Mouse (Mus musculus) kidney, postnatal 36 days (tissue): ENCODE measurements at regions not wholly inside any gene's neighbourhood (a gene's known extent, or its start where the extent isn't known, plus 50 kb on each side); places are given as distances from the start of the nearest gene placed in this dataset.

Experiments used
- DNase-seq, 2 experiments: peaks; one replicate each; pipeline ENCODE4 v3.0.0; 2021 to 2022; ENCODE audit warnings: mixed read lengths in 2 of 2

GRCm38 (mm10) chrX:167152611-167153010 is 56.5 kb downstream of the Tmsb4x start:
- DNase-seq, result peak; percentile 40 to 67

- DNase-seq, result no peak
These were observed 57.8 kb downstream of the Tmsb4x start for GRCm38 (mm10) chrX:167151341-167151740.

GRCm38 (mm10) chrX:167149400-167149799 is 59.7 kb downstream of the Tmsb4x start:
- no peak for DNase-seq

DNA sequence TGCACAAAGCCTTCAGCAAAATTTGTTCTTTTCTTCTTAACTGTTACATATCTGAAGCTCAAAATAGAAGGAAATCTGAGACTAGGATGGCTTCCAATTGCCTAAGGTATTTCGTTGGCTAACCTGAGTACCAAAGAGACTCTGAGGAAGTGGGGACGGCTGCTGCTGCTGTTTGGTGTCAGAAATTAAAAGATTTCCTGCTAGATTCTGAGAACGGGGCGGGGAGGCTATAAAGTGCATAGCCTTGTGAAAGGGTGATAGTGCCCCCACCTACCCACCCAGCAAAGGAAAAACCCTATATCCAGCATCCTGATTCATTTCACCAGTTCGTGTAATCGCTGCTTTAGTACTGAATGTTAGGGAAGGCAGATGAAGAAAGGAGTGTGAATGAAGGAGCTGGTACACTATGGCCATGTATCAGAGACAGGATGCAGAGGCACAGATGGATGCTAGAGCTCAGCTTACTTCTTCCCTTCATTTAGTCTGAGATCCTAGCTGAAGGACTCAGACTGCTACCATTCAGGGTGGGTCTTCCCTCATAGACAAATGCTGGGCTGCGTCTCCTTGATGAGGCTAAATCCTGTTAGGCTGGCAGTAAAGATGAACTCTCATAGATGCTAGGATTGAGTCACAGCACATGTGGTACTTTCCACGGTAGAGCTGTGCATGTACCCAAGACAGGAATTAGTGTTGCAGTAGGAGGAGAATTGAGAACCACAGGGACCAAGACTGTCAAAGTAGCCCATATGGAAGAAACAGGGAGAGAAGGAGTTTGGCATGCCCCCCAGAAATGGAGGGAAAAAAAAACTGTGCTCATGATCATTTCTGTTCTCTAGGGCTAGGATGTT is 62.4 kb downstream of the Tmsb4x start:
- DNase-seq, result no peak

- DNase-seq, result no peak
These were observed 63.5 kb downstream of the Tmsb4x start for GRCm38 (mm10) chrX:167145508-167146182.

DNA sequence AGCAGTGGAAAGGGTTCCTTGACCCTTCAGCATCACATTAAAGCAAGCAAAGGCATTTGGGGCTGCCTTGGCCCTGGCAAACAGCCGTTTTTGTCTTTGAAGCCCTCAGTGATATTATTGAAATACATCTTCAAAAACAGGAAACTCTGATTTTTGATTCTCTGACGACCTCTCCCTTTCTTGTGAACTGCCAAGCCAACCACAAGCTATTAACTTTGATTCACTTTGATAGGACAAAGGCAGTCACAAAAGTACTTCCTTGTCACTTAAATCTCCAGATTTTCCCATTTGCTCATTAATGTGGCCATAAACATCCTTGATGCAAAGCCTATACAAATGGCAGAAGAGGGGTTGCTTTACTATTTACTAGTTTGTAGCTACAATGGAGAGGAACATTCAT is 70.0 kb downstream of the Tmsb4x start:
- no peak for DNase-seq

DNA sequence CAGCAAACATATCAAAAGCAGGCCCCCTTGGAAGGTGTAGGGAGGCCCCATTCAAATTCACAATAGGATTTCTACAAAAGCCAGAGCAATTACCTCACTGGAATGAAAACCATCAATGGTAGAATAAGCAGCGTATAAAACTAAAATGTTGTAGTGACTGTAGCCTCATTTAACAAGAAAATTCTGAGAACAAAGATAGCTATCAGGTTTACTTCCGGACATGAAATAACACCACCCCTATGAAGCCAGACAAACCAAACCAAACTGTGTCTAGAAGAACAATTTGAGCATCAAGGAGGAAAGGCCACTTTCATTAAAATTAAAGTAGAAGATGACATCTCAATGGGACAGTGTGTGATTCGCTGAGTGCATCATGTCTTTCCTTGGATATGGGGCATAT is 74.9 kb downstream of the Tmsb4x start:
- no peak for DNase-seq

DNA sequence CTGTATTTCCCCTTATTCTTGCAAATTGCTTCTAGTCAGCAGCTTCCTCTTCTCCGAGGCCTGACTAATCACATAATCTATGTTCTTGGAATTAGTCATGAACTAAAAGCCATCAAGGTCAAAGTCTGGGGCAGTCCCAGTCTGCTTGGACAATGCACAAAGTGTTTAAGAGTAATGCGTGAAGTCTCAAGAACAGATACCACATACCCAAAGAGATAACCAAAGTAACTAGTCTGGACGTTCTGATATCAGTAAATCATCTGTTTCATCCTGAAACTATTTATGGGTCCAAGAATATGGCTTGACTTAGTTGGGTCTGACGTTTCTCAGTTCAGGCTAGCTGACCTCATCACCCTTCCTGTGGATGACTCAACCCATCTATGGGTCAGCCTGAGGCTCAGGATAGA is 76.1 kb downstream of the Tmsb4x start:
- DNase-seq, result no peak

DNA sequence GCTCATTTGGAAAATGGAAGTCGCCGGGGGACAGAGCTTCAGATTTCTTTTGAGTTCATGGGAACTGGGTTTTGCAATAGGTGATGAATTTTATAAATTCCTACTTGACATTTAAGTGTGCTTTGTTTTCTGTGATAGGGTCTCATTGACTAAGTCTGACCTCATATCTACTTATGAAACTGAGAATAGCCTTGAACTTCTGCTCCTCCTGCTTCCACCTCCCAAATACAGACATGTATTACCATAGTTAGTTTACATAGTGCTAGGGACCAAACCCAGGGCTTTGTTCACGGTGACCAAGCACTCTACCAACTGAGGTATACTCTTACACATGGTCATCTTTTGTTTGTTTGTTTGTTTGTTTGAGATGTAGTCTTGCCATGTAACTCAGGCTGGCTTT is 77.8 kb downstream of the Tmsb4x start:
- no peak for DNase-seq

DNA sequence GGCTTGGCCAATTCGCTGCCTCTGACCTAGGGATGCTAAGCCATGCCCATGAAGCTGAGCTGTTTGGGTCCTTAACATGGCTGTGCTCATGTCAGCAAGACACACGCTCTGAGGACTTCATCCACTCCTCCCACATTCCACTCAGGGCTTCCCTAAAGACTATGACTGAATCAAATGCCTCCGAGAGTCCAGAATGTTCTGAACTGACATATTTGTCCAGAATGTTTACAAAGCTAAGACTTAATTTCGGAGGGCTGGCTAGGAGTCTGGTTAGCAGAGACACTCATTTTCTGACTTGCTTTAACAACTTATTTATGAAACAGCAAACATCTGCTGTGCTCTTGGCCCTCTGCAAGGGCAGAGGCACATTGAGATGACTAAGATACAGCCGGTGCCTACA is 78.5 kb downstream of the Tmsb4x start:
- DNase-seq, result peak in 1 of 2 experiments; percentile 27

- DNase-seq, result no peak
These were observed 89.8 kb downstream of the Tmsb4x start for GRCm38 (mm10) chrX:167119288-167119687.

GRCm38 (mm10) chrX:167115096-167115495 is 94.0 kb downstream of the Tmsb4x start:
- no peak for DNase-seq

- no peak for DNase-seq
These were observed 97.8 kb downstream of the Tmsb4x start for GRCm38 (mm10) chrX:167111059-167111871.

DNA sequence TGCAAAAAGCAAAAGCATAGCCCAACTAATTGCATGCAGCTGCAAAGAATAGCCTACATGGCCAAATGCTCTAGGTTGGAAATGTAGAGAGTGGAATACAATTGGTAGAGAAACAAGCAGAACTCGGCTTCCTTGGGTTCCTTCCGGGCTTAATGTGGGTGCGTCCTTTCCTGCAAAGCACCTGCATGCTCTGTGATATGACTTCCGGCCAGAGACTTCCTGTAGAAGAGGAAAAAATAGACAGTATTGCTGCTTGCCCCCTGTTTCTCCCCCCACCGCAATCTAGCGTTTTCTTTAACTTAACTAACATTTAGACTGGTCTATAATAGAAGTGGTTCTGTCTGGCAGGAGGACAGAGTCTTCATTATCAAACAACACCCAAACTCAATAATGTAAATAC is 100.8 kb downstream of the Tmsb4x start:
- no peak for DNase-seq

- DNase-seq, result no peak
These were observed 101.6 kb downstream of the Tmsb4x start for GRCm38 (mm10) chrX:167107469-167107868.

DNA sequence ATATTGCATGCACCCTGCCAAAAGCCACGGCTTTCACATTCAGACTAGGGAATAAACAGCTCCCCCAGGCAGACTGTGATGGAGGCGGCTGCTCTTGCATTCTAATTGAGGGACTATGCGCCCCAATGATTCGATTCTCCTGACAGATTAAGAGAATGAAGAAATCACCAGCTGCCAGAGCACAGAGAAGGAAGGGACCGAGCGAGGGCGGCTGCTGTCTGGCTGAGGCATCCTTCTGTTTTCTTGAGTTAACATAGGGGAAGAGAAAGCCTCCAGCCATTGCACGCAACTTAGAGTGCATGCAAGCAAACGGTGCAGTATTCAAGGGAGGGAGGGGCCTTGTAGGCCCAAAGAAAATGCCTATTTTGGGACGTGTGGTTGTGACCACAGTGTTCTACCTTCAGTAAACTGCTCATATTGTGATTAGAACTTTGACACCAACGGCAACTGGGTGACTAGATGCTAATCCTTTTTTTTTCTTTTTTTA is 103.1 kb downstream of the Tmsb4x start:
- peak in 1 of 2 experiments; percentile 5 for DNase-seq

- DNase-seq, result no peak
These were observed 103.8 kb downstream of the Tmsb4x start for GRCm38 (mm10) chrX:167105354-167105753.

DNA sequence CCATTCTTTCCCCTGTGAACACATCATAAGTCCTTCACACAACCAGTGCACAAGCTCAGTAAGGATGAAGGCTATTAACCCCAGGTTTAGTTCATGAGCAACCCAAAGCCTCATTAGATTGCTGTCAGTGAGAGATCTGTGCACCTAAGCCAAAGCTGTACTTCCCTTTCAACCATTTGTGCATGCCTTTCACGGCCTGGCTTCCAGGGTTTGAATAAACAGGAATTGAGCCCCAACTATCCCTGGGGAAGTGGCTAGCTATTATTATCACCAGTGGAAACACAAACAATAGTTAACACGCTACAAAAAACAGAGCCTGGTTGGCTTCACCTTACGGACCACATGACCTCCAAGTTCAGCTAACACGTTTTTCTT is 104.9 kb downstream of the Tmsb4x start:
- DNase-seq, result no peak

DNA sequence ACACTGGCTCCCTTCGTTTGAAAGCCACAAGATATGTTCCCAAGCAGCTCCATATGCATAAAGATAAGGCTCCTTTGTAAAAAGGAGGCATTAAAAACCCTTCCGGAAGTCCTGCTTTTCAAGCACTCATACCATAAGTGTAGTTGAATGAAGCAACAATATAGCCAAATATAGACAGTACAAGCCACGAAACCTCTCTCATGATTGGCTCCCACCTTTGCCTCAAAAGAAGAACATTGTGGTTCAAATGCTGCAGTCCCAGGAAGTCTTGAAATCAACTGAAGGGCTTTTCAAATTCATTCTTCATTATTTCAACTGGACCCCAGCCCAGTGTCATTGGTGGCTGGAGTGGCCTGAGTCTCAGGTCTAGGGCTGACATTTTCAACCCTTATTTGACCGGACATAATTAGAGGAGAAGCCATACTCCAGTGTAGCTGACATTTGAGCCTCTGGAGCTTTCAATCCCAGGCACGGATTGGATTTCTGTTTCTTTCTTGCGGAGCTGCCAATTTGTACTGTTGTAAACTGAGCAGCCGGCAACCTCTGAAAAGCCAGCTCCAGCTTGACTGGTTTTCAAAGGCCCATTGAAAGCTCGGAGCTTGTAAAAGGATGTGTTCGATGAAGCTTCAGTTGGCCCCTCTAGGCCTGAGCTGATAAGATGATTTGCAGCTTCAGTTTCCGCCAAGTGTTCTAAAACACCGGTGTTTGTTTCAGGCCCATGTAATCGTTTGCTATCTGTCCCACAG is 105.4 kb downstream of the Tmsb4x start:
- peak in 1 of 2 experiments; percentile 2 for DNase-seq

DNA sequence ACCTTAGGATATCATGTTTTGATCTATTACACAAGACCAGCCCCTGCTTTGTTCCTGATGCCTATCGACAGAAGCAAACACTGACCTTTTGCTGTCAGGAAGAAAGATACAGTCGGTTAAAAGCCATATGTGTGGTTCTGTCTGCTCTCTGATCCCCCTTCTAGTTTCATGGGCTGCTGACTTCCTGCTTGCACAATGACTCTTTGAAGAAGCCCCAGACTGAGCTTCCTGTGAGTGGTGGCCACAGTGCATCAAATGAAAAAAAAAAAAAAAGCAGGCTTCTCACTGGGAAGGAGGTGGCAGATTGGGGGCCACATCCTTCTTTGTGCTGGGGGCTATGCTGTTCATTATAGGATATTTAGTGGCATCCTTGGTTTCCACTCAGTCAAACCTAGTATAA is 107.2 kb downstream of the Tmsb4x start:
- DNase-seq, result no peak

GRCm38 (mm10) chrX:167099411-167099810 is 109.7 kb downstream of the Tmsb4x start:
- no peak for DNase-seq

DNA sequence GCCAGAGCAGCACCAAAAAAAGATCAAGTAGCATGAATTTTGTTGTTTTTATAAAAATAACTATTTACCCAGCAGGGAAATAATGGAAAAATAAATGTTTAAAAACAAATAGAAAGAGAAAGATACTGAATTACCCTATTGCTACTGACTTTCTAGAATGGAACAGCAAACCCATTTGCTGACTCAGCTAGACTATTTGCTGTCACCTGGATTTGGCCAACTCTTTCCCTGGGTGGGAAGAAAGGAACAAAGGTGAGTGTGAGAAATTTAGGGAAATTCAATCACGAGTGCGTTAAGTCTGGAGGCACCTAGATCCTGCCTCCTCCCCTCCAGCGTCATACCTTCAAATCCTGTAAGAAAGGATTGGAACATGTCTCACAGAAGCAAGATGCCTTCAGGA is 110.2 kb downstream of the Tmsb4x start:
- DNase-seq, result no peak

DNA sequence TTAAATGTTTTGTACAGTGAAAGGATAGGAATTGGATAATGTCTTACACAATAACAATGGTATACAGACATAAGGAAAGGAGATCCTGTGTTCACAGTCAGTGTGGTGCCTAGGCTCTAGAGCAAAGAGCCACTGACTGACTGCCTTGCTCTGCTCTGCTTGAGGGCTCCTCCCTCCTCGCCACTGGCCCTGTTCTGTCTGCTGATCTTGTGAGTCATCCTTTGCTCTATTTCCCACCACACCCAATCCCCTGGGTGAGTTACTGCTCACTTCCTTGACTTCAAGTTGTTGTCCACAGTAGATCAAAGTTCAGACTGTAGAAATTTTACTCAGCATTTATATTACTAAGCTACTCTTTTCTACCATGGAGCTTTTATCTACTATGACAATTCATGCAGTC is 117.3 kb downstream of the Tmsb4x start:
- DNase-seq, result peak; percentile 55 to 67
